Mouse (Mus musculus): ENCODE results near the gene Trappc13. TPM values are rescaled to one million over a fixed set of nuclear protein-coding genes. Genes with fewer than 3 reads are reported as not detected.

Gene Trappc13
- polyA plus RNA-seq, 1 experiment: 34.1 TPM

DNA sequence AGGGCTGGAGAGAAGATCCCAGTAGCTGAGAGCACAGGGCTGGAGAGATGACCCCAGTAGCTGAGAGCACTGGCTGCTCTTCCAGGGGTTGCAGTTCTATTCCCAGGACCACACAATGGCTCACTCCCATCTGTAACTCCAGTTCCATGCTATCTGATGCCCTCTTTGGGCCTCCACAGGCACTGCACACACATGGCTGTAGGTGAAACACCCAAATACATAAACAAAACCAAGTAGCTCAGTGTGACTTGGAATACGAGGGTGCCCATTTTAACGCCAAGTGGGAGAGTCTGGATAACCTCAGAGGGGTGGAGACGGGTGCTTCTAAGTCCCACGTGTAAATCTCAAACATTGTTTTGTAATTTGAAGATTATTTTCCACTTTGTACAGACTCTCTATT lies 77.9 kb downstream of the Trappc13 start:
- Histone ChIP-seq H3K27ac (replicated peaks; ENCODE audit: low read depth, low read length) (no peak overlapping the region), H3K4me1 (ENCODE audit: control insufficient read depth, insufficient read depth, insufficient read length, low read length) (no peaks in the 10 kb centered on the region), H3K4me3 (ENCODE audit: insufficient read depth, low read depth, low read length) (no peak overlapping the region)

DNA sequence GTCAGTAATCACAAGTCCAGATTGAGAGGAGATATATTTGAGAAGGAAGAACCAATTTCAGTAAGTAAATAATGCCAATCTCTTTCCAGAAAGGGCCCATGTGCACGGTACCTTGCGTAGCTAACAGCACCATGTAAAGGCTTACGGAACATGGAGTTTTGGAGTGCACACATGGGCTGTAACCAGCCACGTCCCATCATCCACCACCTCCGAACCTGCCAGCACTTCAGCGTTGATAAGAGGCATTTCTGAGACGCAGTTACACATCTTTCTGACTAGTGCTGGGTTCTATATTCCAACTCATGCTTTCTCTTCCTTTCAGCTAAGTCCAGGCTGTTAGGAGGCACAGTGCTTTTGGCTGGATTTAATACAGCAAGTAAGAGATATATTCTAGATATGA lies 81.1 kb downstream of the Trappc13 start:
- H3K4me1 ChIP-seq (ENCODE audit: control insufficient read depth, insufficient read depth, insufficient read length, low read length): peaks cover 7% of the 10 kb centered on the region
- H3K4me3 ChIP-seq (ENCODE audit: insufficient read depth, low read depth, low read length): no peak overlapping the region
- no peak overlapping the region for H3K27ac ChIP-seq (replicated peaks; ENCODE audit: low read depth, low read length)

DNA sequence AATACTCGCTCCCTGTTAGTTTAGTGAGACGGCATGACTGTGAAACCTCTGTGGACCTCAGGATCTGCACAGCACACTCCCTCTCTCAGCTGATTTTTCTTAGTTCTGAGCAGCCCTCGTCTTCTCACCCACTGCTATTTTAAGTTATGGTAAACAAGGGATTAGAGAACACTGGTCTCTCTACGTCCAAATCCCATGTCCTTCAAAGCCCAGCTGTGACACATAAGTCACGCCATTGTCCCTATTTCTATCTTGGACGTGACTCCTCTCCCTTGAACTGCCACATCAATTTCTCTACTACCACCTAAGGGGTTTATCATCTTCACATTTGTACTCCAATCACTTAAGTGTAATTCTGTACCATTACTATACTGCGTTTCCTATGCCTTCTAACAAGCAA lies 82.3 kb downstream of the Trappc13 start:
- H3K4me3 ChIP-seq (ENCODE audit: insufficient read depth, low read depth, low read length): no peak overlapping the region
- H3K27ac ChIP-seq (replicated peaks; ENCODE audit: low read depth, low read length): no peak overlapping the region
- peaks cover 7% of the 10 kb centered on the region for H3K4me1 ChIP-seq (ENCODE audit: control insufficient read depth, insufficient read depth, insufficient read length, low read length)

DNA sequence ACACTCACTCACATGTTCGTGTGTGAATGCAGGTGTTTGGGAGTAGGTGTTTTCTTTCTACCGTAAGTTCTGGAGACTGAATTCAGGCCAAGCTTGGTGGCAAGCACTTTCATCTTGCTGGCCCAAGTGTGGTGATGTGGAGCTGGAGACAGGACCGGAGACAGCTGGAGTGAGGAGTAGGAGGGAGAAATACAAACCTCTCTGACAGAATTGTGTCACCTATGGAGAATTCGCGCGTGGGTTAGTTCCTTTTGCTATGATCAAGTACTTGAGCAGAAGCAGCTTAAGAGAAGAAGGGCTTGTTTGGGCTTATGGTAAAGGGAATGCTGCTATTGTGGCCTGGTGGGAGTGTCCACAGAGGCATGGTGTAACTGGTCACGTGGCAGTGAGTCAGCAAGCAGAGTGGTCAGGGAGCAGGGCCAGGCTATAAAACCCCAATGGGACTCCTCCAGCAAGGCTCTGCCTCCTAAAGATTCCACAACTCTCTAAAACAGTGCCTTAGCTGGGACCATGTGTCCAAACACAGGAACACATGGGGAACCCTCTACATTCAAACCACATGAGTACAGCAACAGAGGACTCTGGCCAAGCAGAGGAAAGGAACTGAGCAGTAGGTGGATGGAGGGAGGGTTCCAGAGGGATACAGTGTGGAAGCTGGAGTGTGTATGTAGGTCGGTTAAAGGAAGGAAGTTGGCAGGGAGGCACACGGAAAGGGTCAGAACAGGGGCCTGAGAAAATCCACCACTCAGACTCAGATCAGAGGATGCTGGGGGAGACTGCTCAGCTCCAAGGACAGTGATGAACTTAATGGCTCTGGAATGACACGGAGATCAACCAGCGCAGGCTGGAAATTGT lies 83.5 kb downstream of the Trappc13 start:
- no peak overlapping the region for H3K4me3 ChIP-seq (ENCODE audit: insufficient read depth, low read depth, low read length)
- H3K4me1 ChIP-seq (ENCODE audit: control insufficient read depth, insufficient read depth, insufficient read length, low read length): peaks cover 7% of the 10 kb centered on the region
- H3K27ac ChIP-seq (replicated peaks; ENCODE audit: low read depth, low read length): 0 out of 2 replicates have a peak overlapping the region, but pooled peaks have one; percentile 5

Other genes with a start within 250 kb of the Trappc13 start
- gene Nln, start 68.9 kb downstream of the Trappc13 start, polyA plus RNA-seq (2012; ENCODE audit: insufficient read depth, insufficient read length, missing spikeins): 18.0 and 20.0 TPM in 2 replicates
- 2.4 and 4.2 TPM in 2 replicates for gene Sgtb, start 68.7 kb downstream of the Trappc13 start, polyA plus RNA-seq (2012; ENCODE audit: insufficient read depth, insufficient read length, missing spikeins)
- gene Trim23, start 328 bp upstream of the Trappc13 start, polyA plus RNA-seq (2012; ENCODE audit: insufficient read depth, insufficient read length, missing spikeins): 10.4 and 11.1 TPM in 2 replicates
- gene Cenpk, start 50.1 kb upstream of the Trappc13 start, polyA plus RNA-seq (2012; ENCODE audit: insufficient read depth, insufficient read length, missing spikeins): 1.3 TPM in 1 of 2 replicates, not detected in the other
- 11.2 and 11.9 TPM in 2 replicates for gene Ppwd1, start 50.4 kb upstream of the Trappc13 start, polyA plus RNA-seq (2012; ENCODE audit: insufficient read depth, insufficient read length, missing spikeins)
- 0.17 and 1.5 TPM in 2 replicates for gene Adamts6, start 109.4 kb upstream of the Trappc13 start, polyA plus RNA-seq (2012; ENCODE audit: insufficient read depth, insufficient read length, missing spikeins)

Measured in brown adipose tissue, adult 24 weeks (tissue).